Mouse (Mus musculus) frontal cortex, postnatal 10 days (tissue): ENCODE data around the gene Uqcrc1.

Source experiments
- DNase-seq, 2 experiments: peaks; one replicate each; pipeline ENCODE4 v3.0.0; 2022; ENCODE audit warnings: low spot score in 2 of 2, mixed read lengths in 1 of 2

Uqcrc1 gene

DNA sequence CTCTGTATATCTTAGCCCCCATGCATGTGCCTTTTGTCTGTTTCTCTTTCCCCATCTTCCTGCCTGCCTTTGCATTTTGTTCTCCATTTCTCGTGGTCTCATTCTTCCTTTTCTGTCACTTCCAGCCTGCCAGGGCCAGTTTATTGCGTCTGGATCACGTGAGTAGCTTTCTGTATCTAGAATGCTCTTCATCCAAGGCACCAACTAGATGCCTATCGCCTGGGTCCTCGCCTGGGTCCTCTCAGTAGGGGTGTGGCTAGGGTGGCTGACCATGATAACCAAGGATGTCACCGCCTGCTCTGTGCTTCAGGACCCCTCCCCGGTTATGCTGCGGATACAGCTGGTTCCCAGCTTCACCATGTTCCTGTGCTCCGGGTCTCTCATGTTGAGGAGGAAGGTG is 46.8 kb downstream of the Uqcrc1 start:
- no peak for DNase-seq

- DNase-seq: no peak
Observed at GRCm38 (mm10) chr9:108985710-108986109, 49.3 kb downstream of the Uqcrc1 start, which contains the start of gene Ucn2. TSS of gene Ucn2 (plus strand) at chr9:108986010.

- DNase-seq: no peak
Observed at GRCm38 (mm10) chr9:108987704-108988350, 51.4 kb downstream of the Uqcrc1 start.

GRCm38 (mm10) chr9:108989802-108990461 is 53.5 kb downstream of the Uqcrc1 start:
- DNase-seq: no peak

GRCm38 (mm10) chr9:108990462-108990820 is 54.0 kb downstream of the Uqcrc1 start:
- DNase-seq: no peak

GRCm38 (mm10) chr9:108991428-108992084 is 55.1 kb downstream of the Uqcrc1 start, which contains the start of gene Pfkfb4:
TSS of gene Pfkfb4 (plus strand) at chr9:108991778.
- peak; percentile 90 to 96 for DNase-seq

DNA sequence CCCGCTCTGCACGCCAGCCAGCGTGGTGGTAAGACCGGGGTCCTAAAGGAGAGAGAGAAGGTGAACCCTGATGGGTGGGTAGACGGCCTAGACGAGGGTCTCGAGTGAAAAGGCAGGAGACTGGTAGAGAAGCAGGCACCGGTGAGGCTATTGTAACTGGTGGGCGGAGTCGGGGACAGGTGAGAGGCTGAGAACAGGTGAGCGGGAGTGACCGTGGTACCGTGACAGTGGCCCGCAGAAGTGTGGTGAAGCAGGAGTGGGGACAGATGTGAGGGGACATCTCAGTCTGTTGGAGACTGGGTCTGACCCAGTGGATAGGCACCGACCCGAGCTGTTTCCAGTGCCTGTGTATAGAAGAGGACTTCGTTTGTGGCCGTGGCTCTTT is 55.6 kb downstream of the Uqcrc1 start:
- DNase-seq: no peak

DNA sequence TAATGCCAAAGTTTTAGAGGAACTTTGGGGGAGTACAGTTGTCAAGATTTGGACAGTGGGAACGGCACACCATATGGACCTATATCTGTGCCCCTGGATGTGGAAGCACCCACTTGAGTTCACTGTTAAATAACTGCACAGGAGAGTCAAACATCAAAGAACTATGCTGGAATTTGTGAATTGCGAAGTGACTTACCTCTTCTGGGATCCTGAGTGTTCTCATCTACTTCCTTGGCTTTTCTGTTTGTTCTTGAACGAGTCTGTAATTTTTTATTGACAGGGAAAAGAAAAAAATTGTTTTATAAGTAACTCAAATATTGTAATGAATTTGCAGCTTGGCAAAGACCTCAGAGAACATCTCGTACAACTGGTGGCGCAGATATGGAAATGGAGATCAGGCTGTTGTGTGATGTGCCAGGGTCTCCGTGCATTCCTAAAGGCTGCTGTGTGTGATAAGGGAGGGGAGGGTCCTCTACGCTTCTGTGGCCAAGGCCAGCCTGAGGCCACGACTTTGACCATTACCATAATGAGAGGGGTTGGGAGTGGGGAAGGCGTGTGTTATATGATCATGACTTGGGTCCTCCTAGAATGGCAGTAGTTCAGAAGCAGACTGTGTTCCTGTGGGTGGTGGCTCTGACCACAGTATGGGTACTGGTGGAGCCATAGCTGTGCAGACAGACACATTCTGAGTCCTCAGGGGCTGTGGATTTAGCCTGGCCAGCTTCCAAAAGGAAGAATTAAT is 56.4 kb downstream of the Uqcrc1 start:
- DNase-seq: no peak

DNA sequence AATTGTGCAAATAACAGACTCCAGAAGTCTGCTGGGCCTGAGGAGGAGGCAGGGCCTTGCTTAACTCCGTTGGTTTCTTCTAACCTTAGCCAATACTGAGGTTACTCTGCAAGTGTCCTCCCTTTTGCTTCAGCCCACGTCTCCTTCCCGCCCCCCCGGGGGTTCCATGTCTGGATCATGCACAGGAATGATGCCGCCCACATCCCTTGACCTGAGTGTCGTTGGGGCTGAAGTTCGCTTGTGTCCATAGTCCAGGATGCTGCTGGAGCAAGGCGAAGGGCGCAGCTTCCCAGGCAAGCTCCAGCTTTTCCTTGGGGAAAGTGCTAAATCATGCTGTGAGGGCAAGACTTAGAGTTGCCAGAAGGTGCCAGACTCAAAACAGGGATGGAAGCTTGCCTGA is 60.0 kb downstream of the Uqcrc1 start:
- DNase-seq: no peak

GRCm38 (mm10) chr9:108998287-108999166 is 62.1 kb downstream of the Uqcrc1 start:
- DNase-seq: no peak

DNA sequence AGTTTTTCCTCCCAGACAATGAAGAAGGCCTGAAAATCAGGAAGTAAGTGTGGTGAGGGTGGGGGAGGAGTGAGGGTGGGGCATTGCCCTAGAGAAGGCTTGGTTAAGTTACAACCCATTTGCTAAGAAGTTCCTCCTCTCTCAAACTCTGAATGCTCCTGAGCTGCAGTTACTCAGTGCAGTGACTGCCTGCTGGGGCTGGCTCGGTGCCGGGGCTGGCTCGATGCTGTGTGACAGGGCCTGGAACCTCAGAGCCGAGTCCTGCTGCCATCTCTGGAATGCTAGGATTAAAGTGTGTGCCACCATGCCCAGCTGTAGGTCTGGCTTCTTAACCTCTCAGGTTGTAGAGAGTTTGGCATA is 62.7 kb downstream of the Uqcrc1 start:
- no peak for DNase-seq
